Mouse (Mus musculus) hematopoietic multipotent progenitor cell, adult 10-12 weeks (in vitro differentiated cells): Measurements from ENCODE around the gene Sct. TPM values are rescaled to one million over a fixed set of nuclear protein-coding genes. Genes with fewer than 3 reads are reported as not detected.

Source experiments
- polyA plus RNA-seq: library from polyadenylated mRNA; stranded (reverse); fragments of >175 nt; gene quantifications from 2 replicates; pipeline ENCODE4 v1.2.3, GENCODE M21; 2012; ENCODE audit warnings: low replicate concordance

Gene Sct
- polyA plus RNA-seq = 0.21 TPM in 1 of 2 replicates, not detected in the other

DNA sequence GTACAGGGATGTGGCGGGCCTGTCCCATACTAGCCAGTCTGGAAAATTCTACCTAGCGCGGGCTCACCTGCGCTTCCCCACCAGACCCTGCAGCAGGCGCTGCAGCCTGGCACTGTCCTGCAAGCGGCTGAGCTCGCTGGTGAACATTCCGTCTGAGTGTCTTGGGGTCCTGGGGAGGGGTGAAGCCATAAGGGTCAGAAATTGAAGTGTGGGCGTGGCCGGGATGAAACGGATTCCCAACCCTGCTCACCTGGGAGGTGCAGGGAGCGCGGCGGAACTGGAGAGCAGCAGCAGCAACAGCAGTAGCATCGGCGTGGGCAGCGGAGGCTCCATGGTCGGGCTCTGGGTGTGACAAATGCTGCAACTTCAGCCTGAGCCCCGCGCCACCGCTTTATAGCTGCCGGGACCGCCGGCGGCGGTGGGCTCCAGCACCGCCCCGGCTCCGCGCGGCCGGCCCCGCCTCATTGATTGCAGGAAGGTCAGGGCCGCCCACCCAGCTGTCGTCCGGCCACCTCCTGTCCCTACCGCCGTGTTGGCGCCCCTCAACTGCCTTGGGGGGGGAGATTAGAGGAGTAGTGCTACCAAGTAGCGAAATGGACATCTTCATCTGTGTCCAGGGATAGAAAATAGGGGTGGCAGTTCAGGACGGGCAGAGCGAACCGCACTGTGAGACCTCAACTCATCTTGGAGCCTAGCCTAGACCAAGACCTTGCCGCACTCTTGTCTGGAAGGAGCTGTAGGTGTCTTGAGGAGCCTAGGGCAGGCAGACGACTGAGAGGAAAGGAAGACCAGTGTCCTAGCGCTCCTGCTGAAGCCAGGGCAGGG is at the start of gene Sct:
TSS of gene Sct (minus strand) at position 368 of the 825 bp plus-strand sequence.

GRCm38 (mm10) chr7:141327469-141328372 is 48.8 kb upstream of the Sct start, which contains the start of the genes Deaf1 and Tmem80:
TSS of gene Deaf1 (minus strand) at chr7:141327690.
TSS of gene Tmem80 (plus strand) at chr7:141327739.

DNA sequence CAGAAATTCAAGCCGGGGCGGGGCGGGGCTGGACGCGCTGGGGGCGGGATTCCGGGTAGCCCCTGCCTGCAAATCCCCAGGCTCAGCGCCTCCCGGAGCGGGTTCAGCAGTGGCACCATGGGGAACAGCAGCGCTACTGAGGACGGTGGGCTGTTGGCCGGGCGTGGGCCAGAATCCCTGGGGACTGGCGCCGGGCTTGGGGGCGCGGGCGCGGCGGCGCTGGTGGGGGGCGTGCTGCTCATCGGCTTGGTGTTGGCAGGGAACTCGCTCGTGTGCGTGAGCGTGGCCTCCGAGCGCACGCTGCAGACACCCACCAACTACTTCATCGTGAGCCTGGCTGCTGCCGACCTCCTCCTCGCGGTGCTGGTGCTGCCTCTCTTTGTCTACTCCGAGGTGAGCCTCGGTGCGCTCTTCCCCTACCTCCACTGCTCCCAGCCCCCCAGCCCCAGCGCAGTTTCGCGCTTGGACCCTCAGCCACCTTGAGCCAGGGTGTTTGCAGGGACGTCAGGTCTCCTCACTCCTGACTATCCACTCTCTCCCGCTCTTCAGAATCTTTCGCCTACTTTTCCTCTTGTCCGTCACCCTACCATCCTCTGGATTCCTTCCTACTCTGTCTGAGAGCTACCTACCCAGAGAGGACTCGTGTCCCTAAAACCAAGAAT is 13.1 kb upstream of the Sct start, which contains the start of gene Drd4:
TSS of gene Drd4 (plus strand) at position 86 of the 662 bp plus-strand sequence.

GRCm38 (mm10) chr7:141276546-141276945 is 2.4 kb downstream of the Sct start, which contains the start of gene Cdhr5:
TSS of gene Cdhr5 (minus strand) at chr7:141276786.

DNA sequence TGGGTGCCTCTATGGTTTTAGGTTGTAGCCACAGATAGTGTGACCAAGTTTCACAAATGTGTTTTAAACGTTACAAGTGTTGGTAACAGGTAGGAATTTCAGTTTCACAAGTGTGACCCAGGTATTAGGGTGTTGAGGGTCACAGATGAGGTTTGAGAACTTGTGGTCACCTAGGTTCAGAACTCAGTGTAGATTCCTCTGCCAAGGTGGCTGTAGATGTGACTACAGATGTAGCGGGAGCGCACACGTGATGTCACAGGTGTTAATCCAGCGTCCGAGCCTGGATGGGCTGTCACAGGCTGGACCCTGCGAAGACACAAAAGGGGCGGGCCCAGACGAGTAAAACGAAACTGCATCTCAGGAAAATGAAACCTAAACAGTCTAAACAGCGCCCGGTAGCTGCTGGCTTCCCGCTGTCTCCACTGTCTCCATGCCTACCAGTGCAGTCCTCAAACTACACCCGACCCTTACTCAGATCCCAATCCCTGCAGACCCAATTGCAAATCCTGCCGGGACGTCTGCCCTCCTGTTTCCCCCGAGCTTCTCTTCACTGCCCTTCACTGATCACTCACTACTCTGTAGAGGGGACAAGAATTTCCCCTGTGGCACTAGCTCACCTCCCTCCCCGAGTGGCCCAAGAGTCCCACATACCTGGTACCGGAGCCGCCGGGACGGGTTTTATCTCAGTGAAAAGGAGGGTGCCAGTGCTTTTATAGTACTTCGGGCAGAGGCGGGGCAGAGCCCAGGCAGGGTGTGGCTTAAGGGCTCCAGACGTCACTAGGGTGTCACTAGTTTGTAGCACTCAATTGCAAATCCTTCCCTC is 13.0 kb downstream of the Sct start, which contains the start of gene Irf7:
TSS of gene Irf7 (minus strand) at position 743 of the 823 bp plus-strand sequence.

Other genes with a start within 250 kb of the Sct start
- gene B4galnt4, start 218.0 kb downstream of the Sct start, polyA plus RNA-seq = 3.7 and 11.5 TPM in 2 replicates
- 30.0 and 50.9 TPM in 2 replicates for gene Pkp3, start 200.9 kb downstream of the Sct start, polyA plus RNA-seq
- 44.4 and 49.0 TPM in 2 replicates for gene Sigirr, start 178.6 kb downstream of the Sct start, polyA plus RNA-seq
- not detected in 2 replicates for gene Ano9, start 161.3 kb downstream of the Sct start, polyA plus RNA-seq
- gene Ptdss2, start 156.8 kb downstream of the Sct start, polyA plus RNA-seq = 25.5 and 46.6 TPM in 2 replicates
- gene Rnh1, start 106.3 kb downstream of the Sct start, polyA plus RNA-seq = 9.0 and 40.5 TPM in 2 replicates
- gene Hras, start 85.1 kb downstream of the Sct start, polyA plus RNA-seq = 32.3 and 36.1 TPM in 2 replicates
- gene Lrrc56, start 85.0 kb downstream of the Sct start, polyA plus RNA-seq = 13.6 and 20.7 TPM in 2 replicates
- 4.7 and 9.3 TPM in 2 replicates for gene Lmntd2, start 65.1 kb downstream of the Sct start, polyA plus RNA-seq
- gene Rassf7, start 63.3 kb downstream of the Sct start, polyA plus RNA-seq = 18.6 and 26.2 TPM in 2 replicates
- gene Phrf1, start 50.3 kb downstream of the Sct start, polyA plus RNA-seq = 119 and 133 TPM in 2 replicates
- gene Irf7, start 12.7 kb downstream of the Sct start, polyA plus RNA-seq = 136 and 455 TPM in 2 replicates
- gene Cdhr5, start 2.3 kb downstream of the Sct start, polyA plus RNA-seq = 0.06 and 0.34 TPM in 2 replicates
- gene Drd4, start 12.9 kb upstream of the Sct start, polyA plus RNA-seq = 0.11 TPM in 1 of 2 replicates, not detected in the other
- 16.9 and 54.5 TPM in 2 replicates for gene Deaf1, start 48.6 kb upstream of the Sct start, polyA plus RNA-seq
- gene Tmem80, start 48.6 kb upstream of the Sct start, polyA plus RNA-seq = 23.7 and 40.6 TPM in 2 replicates
- gene Eps8l2, start 59.7 kb upstream of the Sct start, polyA plus RNA-seq = 0.34 and 0.65 TPM in 2 replicates
- 33.5 and 307 TPM in 2 replicates for gene Taldo1, start 113.1 kb upstream of the Sct start, polyA plus RNA-seq
- gene Gatd1, start 135.0 kb upstream of the Sct start, polyA plus RNA-seq = 9.9 and 18.8 TPM in 2 replicates
- gene Cend1, start 150.4 kb upstream of the Sct start, polyA plus RNA-seq = 0.10 TPM in 1 of 2 replicates, not detected in the other
- 66.0 and 111 TPM in 2 replicates for gene Slc25a22, start 158.8 kb upstream of the Sct start, polyA plus RNA-seq
- 11.3 and 32.9 TPM in 2 replicates for gene Pidd1, start 164.9 kb upstream of the Sct start, polyA plus RNA-seq
- gene Rplp2, start 168.2 kb upstream of the Sct start, polyA plus RNA-seq = 3,922 and 5,182 TPM in 2 replicates
- 122 and 166 TPM in 2 replicates for gene Pnpla2, start 176.1 kb upstream of the Sct start, polyA plus RNA-seq
- gene Cracr2b, start 182.0 kb upstream of the Sct start, polyA plus RNA-seq = 4.4 and 5.5 TPM in 2 replicates
- gene Cd151, start 188.3 kb upstream of the Sct start, polyA plus RNA-seq = 7.4 and 23.0 TPM in 2 replicates
- gene Polr2l, start 196.0 kb upstream of the Sct start, polyA plus RNA-seq = 22.1 and 24.5 TPM in 2 replicates
- 5.9 and 14.9 TPM in 2 replicates for gene Tspan4, start 196.1 kb upstream of the Sct start, polyA plus RNA-seq